Mouse (Mus musculus): ENCODE data around the gene Scand1. TPM values are rescaled to one million over a fixed set of nuclear protein-coding genes. Genes with fewer than 3 reads are reported as not detected.

The Scand1 gene
- polyA plus RNA-seq, 1 experiment from 2014 or later = 63.5 TPM

- H3K4me2 ChIP-seq (ENCODE audit: low read length) = no peak overlapping the region
- H3K27me3 ChIP-seq (ENCODE audit: control insufficient read depth, insufficient read depth, low read length) = no peaks in the 10 kb centered on the region
- no peak for ATAC-seq (ENCODE audit: insufficient number of reproducible peaks, insufficient read depth, low FRiP score, low read depth)
- no peak overlapping the region for H3K9ac ChIP-seq (ENCODE audit: low read length)
- H3K27ac ChIP-seq (replicated peaks in 1 of 2; ENCODE audit: control insufficient read depth in 1 of 2, insufficient read depth in 1 of 2, low read depth in 2 of 2, low read length in 2 of 2) = no peak overlapping the region
- no peaks in the 10 kb centered on the region for H3K9me3 ChIP-seq (ENCODE audit: control insufficient read depth, low read length)
- no peaks in the 10 kb centered on the region for H3K36me3 ChIP-seq (ENCODE audit: control insufficient read depth, insufficient read depth, low read length)
- no peak overlapping the region for H3K4me3 ChIP-seq (ENCODE audit: control insufficient read depth in 1 of 2, insufficient read depth in 1 of 2, low read depth in 1 of 2, low read length in 2 of 2)
- H3K4me1 ChIP-seq (ENCODE audit: control insufficient read depth in 2 of 2, insufficient read depth in 2 of 2, low read length in 2 of 2) = peaks cover under 1 to 1% of the 10 kb centered on the region in 2 experiments; a peak in 1 of 4 replicates
These were observed 6.0 kb upstream of the Scand1 start for GRCm38 (mm10) chr2:156318491-156318890.

GRCm38 (mm10) chr2:156314811-156315210 is 2.3 kb upstream of the Scand1 start:
- Histone ChIP-seq H3K9ac (ENCODE audit: low read length) (no peak overlapping the region), H3K4me2 (ENCODE audit: low read length) (no peak overlapping the region), H3K4me3 (ENCODE audit: control insufficient read depth in 1 of 2, insufficient read depth in 1 of 2, low read depth in 1 of 2, low read length in 2 of 2) (no peak overlapping the region), H3K9me3 (ENCODE audit: control insufficient read depth, low read length) (no peaks in the 10 kb centered on the region), H3K27ac (replicated peaks in 1 of 2; ENCODE audit: control insufficient read depth in 1 of 2, insufficient read depth in 1 of 2, low read depth in 2 of 2, low read length in 2 of 2) (no peak overlapping the region), H3K27me3 (ENCODE audit: control insufficient read depth, insufficient read depth, low read length) (no peaks in the 10 kb centered on the region), H3K4me1 (ENCODE audit: control insufficient read depth in 2 of 2, insufficient read depth in 2 of 2, low read length in 2 of 2) (peaks cover 0 to 4% of the 10 kb centered on the region in 2 experiments; a peak in 1 of 4 replicates), H3K36me3 (ENCODE audit: control insufficient read depth, insufficient read depth, low read length) (no peaks in the 10 kb centered on the region)
- 93% methylated on average over 6 of the region's 6 CpGs for WGBS
- ATAC-seq (ENCODE audit: insufficient number of reproducible peaks, insufficient read depth, low FRiP score, low read depth) = no peak

- Histone ChIP-seq H3K27ac (replicated peaks in 1 of 2; ENCODE audit: control insufficient read depth in 1 of 2, insufficient read depth in 1 of 2, low read depth in 2 of 2, low read length in 2 of 2) (peak overlapping the region; percentile 95 to 98; a peak in 2 of 4 replicates), H3K9me3 (ENCODE audit: control insufficient read depth, low read length) (no peaks in the 10 kb centered on the region), H3K9ac (ENCODE audit: low read length) (peak overlapping the region; percentile 97), H3K4me3 (ENCODE audit: control insufficient read depth in 1 of 2, insufficient read depth in 1 of 2, low read depth in 1 of 2, low read length in 2 of 2) (peak overlapping the region; percentile 93 to 99; a peak in 3 of 4 replicates), H3K4me2 (ENCODE audit: low read length) (peak overlapping the region; percentile 83), H3K27me3 (ENCODE audit: control insufficient read depth, insufficient read depth, low read length) (no peaks in the 10 kb centered on the region), H3K36me3 (ENCODE audit: control insufficient read depth, insufficient read depth, low read length) (peaks cover 6% of the 10 kb centered on the region; the same call in 1 of the 2 replicates), H3K4me1 (ENCODE audit: control insufficient read depth in 2 of 2, insufficient read depth in 2 of 2, low read length in 2 of 2) (peaks cover 0 to 4% of the 10 kb centered on the region in 2 experiments; a peak in 1 of 4 replicates)
- no peak for ATAC-seq (ENCODE audit: insufficient number of reproducible peaks, insufficient read depth, low FRiP score, low read depth)
- 55% methylated on average over 3 of the region's 3 CpGs for WGBS
These were observed 649 bp upstream of the Scand1 start for GRCm38 (mm10) chr2:156313153-156313552.

GRCm38 (mm10) chr2:156311841-156312291 is 638 bp downstream of the Scand1 start:
- peak overlapping the region; percentile 95 to 98 for H3K27ac ChIP-seq (replicated peaks in 1 of 2; ENCODE audit: control insufficient read depth in 1 of 2, insufficient read depth in 1 of 2, low read depth in 2 of 2, low read length in 2 of 2)
- WGBS = 1% methylated on average over 53 of the region's 53 CpGs
- ATAC-seq (ENCODE audit: insufficient number of reproducible peaks, insufficient read depth, low FRiP score, low read depth) = peak; percentile 60

GRCm38 (mm10) chr2:156311441-156311840 is 1.1 kb downstream of the Scand1 start:
- peak overlapping the region; percentile 93 to 99 for H3K4me3 ChIP-seq (ENCODE audit: control insufficient read depth in 1 of 2, insufficient read depth in 1 of 2, low read depth in 1 of 2, low read length in 2 of 2)
- H3K27ac ChIP-seq (replicated peaks in 1 of 2; ENCODE audit: control insufficient read depth in 1 of 2, insufficient read depth in 1 of 2, low read depth in 2 of 2, low read length in 2 of 2) = peak overlapping the region; percentile 95 to 98
- peak overlapping the region; percentile 83 for H3K4me2 ChIP-seq (ENCODE audit: low read length)
- H3K9ac ChIP-seq (ENCODE audit: low read length) = peak overlapping the region; percentile 97
- no peak for ATAC-seq (ENCODE audit: insufficient number of reproducible peaks, insufficient read depth, low FRiP score, low read depth)
- peaks cover 20% of the 10 kb centered on the region for H3K36me3 ChIP-seq (ENCODE audit: control insufficient read depth, insufficient read depth, low read length)
- WGBS = 17% methylated on average over 8 of the region's 8 CpGs
- H3K4me1 ChIP-seq (ENCODE audit: control insufficient read depth in 2 of 2, insufficient read depth in 2 of 2, low read length in 2 of 2) = peaks cover 0 to 4% of the 10 kb centered on the region in 2 experiments; a peak in 1 of 4 replicates
- no peaks in the 10 kb centered on the region for H3K9me3 ChIP-seq (ENCODE audit: control insufficient read depth, low read length)
- no peaks in the 10 kb centered on the region for H3K27me3 ChIP-seq (ENCODE audit: control insufficient read depth, insufficient read depth, low read length)

More at GRCm38 (mm10) chr2:156311841-156312291, 638 bp downstream of the Scand1 start:
- peak overlapping the region; percentile 83 for H3K4me2 ChIP-seq (ENCODE audit: low read length)
- H3K4me3 ChIP-seq (ENCODE audit: control insufficient read depth in 1 of 2, insufficient read depth in 1 of 2, low read depth in 1 of 2, low read length in 2 of 2) = peak overlapping the region; percentile 93 to 99
- peak overlapping the region; percentile 97 for H3K9ac ChIP-seq (ENCODE audit: low read length)
- no peaks in the 10 kb centered on the region for H3K9me3 ChIP-seq (ENCODE audit: control insufficient read depth, low read length)
- peaks cover 0 to 4% of the 10 kb centered on the region in 2 experiments; a peak in 1 of 4 replicates for H3K4me1 ChIP-seq (ENCODE audit: control insufficient read depth in 2 of 2, insufficient read depth in 2 of 2, low read length in 2 of 2)
- H3K36me3 ChIP-seq (ENCODE audit: control insufficient read depth, insufficient read depth, low read length) = peaks cover 16% of the 10 kb centered on the region
- H3K27me3 ChIP-seq (ENCODE audit: control insufficient read depth, insufficient read depth, low read length) = no peaks in the 10 kb centered on the region

GRCm38 (mm10) chr2:156310945-156311344 is 1.6 kb downstream of the Scand1 start:
- H3K27ac ChIP-seq (replicated peaks in 1 of 2; ENCODE audit: control insufficient read depth in 1 of 2, insufficient read depth in 1 of 2, low read depth in 2 of 2, low read length in 2 of 2) = no peak overlapping the region
- H3K9ac ChIP-seq (ENCODE audit: low read length) = no peak overlapping the region; the same call in 1 of the 2 replicates
- WGBS = 90% methylated on average over 5 of the region's 5 CpGs
- peaks cover 0 to 4% of the 10 kb centered on the region in 2 experiments; a peak in 1 of 4 replicates for H3K4me1 ChIP-seq (ENCODE audit: control insufficient read depth in 2 of 2, insufficient read depth in 2 of 2, low read length in 2 of 2)
- peak overlapping the region in 1 of 2 experiments; percentile 93; a peak in 1 of 4 replicates for H3K4me3 ChIP-seq (ENCODE audit: control insufficient read depth in 1 of 2, insufficient read depth in 1 of 2, low read depth in 1 of 2, low read length in 2 of 2)
- no peaks in the 10 kb centered on the region for H3K27me3 ChIP-seq (ENCODE audit: control insufficient read depth, insufficient read depth, low read length)
- H3K4me2 ChIP-seq (ENCODE audit: low read length) = no peak overlapping the region
- H3K9me3 ChIP-seq (ENCODE audit: control insufficient read depth, low read length) = no peaks in the 10 kb centered on the region
- ATAC-seq (ENCODE audit: insufficient number of reproducible peaks, insufficient read depth, low FRiP score, low read depth) = no peak
- H3K36me3 ChIP-seq (ENCODE audit: control insufficient read depth, insufficient read depth, low read length) = peaks cover 20% of the 10 kb centered on the region

GRCm38 (mm10) chr2:156310455-156310854 is 2.0 kb downstream of the Scand1 start:
- Histone ChIP-seq H3K9me3 (ENCODE audit: control insufficient read depth, low read length) (no peaks in the 10 kb centered on the region), H3K9ac (ENCODE audit: low read length) (no peak overlapping the region), H3K36me3 (ENCODE audit: control insufficient read depth, insufficient read depth, low read length) (peaks cover 20% of the 10 kb centered on the region), H3K4me3 (ENCODE audit: control insufficient read depth in 1 of 2, insufficient read depth in 1 of 2, low read depth in 1 of 2, low read length in 2 of 2) (no peak overlapping the region), H3K4me2 (ENCODE audit: low read length) (no peak overlapping the region), H3K4me1 (ENCODE audit: control insufficient read depth in 2 of 2, insufficient read depth in 2 of 2, low read length in 2 of 2) (peaks cover 0 to 4% of the 10 kb centered on the region in 2 experiments; a peak in 1 of 4 replicates), H3K27ac (replicated peaks in 1 of 2; ENCODE audit: control insufficient read depth in 1 of 2, insufficient read depth in 1 of 2, low read depth in 2 of 2, low read length in 2 of 2) (no peak overlapping the region), H3K27me3 (ENCODE audit: control insufficient read depth, insufficient read depth, low read length) (no peaks in the 10 kb centered on the region)
- WGBS = 89% methylated on average over 5 of the region's 5 CpGs
- ATAC-seq (ENCODE audit: insufficient number of reproducible peaks, insufficient read depth, low FRiP score, low read depth) = no peak

- no peaks in the 10 kb centered on the region for H3K27me3 ChIP-seq (ENCODE audit: control insufficient read depth, insufficient read depth, low read length)
- H3K4me3 ChIP-seq (ENCODE audit: control insufficient read depth in 1 of 2, insufficient read depth in 1 of 2, low read depth in 1 of 2, low read length in 2 of 2) = no peak overlapping the region
- peaks cover 0 to 4% of the 10 kb centered on the region in 2 experiments; a peak in 1 of 4 replicates for H3K4me1 ChIP-seq (ENCODE audit: control insufficient read depth in 2 of 2, insufficient read depth in 2 of 2, low read length in 2 of 2)
These were observed 2.6 kb downstream of the Scand1 start for GRCm38 (mm10) chr2:156309948-156310347.

More at GRCm38 (mm10) chr2:156309948-156310347, 2.6 kb downstream of the Scand1 start:
- ATAC-seq (ENCODE audit: insufficient number of reproducible peaks, insufficient read depth, low FRiP score, low read depth) = no peak
- Histone ChIP-seq H3K36me3 (ENCODE audit: control insufficient read depth, insufficient read depth, low read length) (peaks cover 25% of the 10 kb centered on the region), H3K27ac (replicated peaks in 1 of 2; ENCODE audit: control insufficient read depth in 1 of 2, insufficient read depth in 1 of 2, low read depth in 2 of 2, low read length in 2 of 2) (no peak overlapping the region), H3K4me2 (ENCODE audit: low read length) (no peak overlapping the region), H3K9me3 (ENCODE audit: control insufficient read depth, low read length) (no peaks in the 10 kb centered on the region), H3K9ac (ENCODE audit: low read length) (no peak overlapping the region)
- 90% methylated on average over 5 of the region's 5 CpGs for WGBS
